Mouse (Mus musculus) hematopoietic multipotent progenitor cell, adult 10-12 weeks (in vitro differentiated cells): Measurements from ENCODE around the gene Ddx52. TPM values are rescaled to one million over a fixed set of nuclear protein-coding genes. Genes with fewer than 3 reads are reported as not detected.

Source experiments
- polyA plus RNA-seq: library from polyadenylated mRNA; stranded (reverse); fragments of >175 nt; gene quantifications from 2 replicates; pipeline ENCODE4 v1.2.3, GENCODE M21; 2012; ENCODE audit warnings: low replicate concordance

Ddx52 gene
- 2.8 and 3.4 TPM in 2 replicates for polyA plus RNA-seq

GRCm38 (mm10) chr11:83941950-83942840, at the start of gene Ddx52:
Gene Ddx52 (plus strand): TSS chr11:83942062.

DNA sequence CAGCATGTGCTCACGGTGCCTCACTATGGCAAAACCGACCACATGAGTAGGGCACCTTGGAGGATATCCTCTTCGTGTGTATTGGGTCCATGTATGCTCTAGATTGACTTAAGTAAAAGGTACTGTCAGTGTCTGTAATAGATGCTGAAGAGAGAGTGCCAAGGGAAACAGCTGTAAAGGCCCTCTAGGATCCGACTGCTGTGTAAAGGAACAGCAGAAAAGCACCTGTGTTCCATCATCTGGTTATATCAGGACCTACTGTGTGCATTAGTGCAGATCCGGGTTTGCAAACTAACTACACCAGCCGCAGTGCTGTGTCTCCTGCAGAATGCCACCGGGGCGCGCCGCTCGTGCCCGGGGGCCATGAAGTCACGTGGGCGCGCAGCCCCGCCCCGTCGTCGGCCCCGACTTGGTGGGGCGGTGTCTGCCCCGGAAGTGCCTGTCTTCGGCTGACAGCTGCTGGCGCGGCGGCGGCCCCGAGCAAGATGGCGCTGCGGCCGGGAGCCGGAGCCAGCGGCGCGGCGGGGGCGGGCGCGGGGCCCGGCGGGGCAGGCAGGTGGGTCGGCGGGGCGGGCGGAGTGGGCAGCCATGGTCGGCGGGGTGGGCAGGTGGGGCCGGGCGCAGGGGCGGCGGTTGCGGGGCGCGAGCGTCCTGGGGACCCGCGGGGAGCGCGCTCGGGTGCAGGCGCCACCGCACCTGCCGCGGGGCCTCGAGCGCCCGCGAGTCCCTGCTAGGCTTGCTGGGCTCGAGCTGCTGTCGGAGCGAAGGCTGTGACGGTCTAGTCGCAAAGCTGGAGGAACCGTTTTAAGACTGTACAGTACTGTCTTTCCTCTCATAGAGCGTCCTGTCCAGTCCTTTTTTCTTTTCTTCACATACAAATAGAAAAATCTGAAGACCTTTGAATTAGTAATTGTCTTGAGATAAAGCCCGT, 22.4 kb downstream of the Ddx52 start, which contains the start of gene Synrg:
Gene Synrg, plus strand, starts transcription at position 438 of the 931 bp plus-strand sequence.

Other genes with a start within 250 kb of the Ddx52 start
- 1.1 and 1.6 TPM in 2 replicates for gene Wfdc17, start 238.1 kb upstream of the Ddx52 start, polyA plus RNA-seq
- gene Wfdc18, start 233.0 kb upstream of the Ddx52 start, polyA plus RNA-seq, result not detected in 2 replicates
- gene Wfdc21, start 195.1 kb upstream of the Ddx52 start, polyA plus RNA-seq, result 0.59 and 4.3 TPM in 2 replicates
- gene Heatr6, start 188.4 kb upstream of the Ddx52 start, polyA plus RNA-seq, result 12.9 and 13.2 TPM in 2 replicates
- gene Hnf1b, start 92.0 kb upstream of the Ddx52 start, polyA plus RNA-seq, result 0.64 and 0.88 TPM in 2 replicates
- 6.6 and 22.6 TPM in 2 replicates for gene Synrg, start 22.4 kb downstream of the Ddx52 start, polyA plus RNA-seq
- gene Dusp14, start 127.2 kb downstream of the Ddx52 start, polyA plus RNA-seq, result 0.30 and 0.82 TPM in 2 replicates
- gene Tada2a, start 187.5 kb downstream of the Ddx52 start, polyA plus RNA-seq, result 0.37 and 1.1 TPM in 2 replicates
- 7.1 and 8.0 TPM in 2 replicates for gene Acaca, start 187.6 kb downstream of the Ddx52 start, polyA plus RNA-seq
- gene Gm11437, start 225.4 kb downstream of the Ddx52 start, polyA plus RNA-seq, result not detected in 2 replicates